Mouse (Mus musculus): Measurements from ENCODE around the gene Olfml2a. TPM values are rescaled to one million over a fixed set of nuclear protein-coding genes. Genes with fewer than 3 reads are reported as not detected.

The Olfml2a gene
- polyA plus RNA-seq (2014; fragmentation: Nextera tagmentation; extraction: Ambion mirVana) = 0.91 and 1.2 TPM in 2 replicates

DNA sequence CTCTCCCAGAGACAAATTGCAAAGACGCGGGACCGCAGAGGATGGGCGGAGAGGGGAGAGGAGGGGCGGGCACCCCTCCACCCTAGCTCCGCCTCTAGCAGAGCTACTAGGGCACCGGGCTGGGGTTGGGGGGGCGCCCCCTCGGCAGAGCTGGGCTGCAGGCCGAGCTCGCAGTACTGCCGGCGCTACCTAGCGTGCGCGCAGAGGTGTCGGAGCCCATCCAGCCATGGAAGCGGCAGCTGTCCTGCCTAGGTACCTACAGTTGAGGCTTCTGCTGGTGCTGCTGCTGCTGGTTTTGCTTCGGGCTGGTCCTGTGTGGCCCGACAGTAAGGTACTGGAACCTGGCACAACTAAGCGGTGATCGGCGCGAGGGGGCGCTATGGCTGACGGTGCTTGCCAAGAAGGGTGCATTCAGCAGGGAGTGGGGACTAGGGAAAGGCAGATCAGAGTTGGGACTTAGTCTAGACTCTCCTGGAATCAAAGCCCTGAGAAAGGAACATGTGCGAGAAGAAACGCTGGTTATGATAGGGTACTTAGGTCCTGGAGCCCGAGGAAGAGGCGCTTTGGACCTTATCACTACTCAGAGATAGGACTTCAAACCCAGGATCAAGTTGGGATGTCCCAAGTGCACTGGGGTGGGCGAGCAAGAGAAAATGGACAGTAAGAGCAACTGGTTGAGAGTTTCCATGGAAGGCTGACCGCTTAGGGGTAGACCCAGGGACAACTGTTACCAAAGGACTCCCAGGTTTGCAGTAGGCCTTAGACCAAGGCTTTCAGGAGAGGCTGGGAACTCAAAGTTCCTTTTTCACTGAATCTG, at the start of gene Olfml2a:
Olfml2a (plus strand) TSS at position 128 of the 817 bp plus-strand sequence.
- Histone ChIP-seq H3K9ac (ENCODE audit: low read length) (peak within 1 kb of the TSS; percentile 35), H3K27ac (ENCODE audit: low read depth) (no peak within 1 kb of the TSS), H3K9me3 (ENCODE audit: control insufficient read depth, low read length) (no peaks in the 10 kb centered on the region), H3K27me3 (replicated peaks; ENCODE audit: control insufficient read depth, insufficient read depth, low read length) (no peaks in the 10 kb centered on the region), H3K36me3 (ENCODE audit: control insufficient read depth, insufficient read depth, low read length) (no peaks in the 10 kb centered on the region), H3K4me1 (replicated peaks; ENCODE audit: control insufficient read depth, insufficient read depth, low read length) (0 out of 2 replicates have a peak, but pooled peaks cover 4% of the 10 kb centered on the region), H3K4me2 (ENCODE audit: low read length) (peak within 1 kb of the TSS; percentile 62), H3K4me3 (ENCODE audit: low read depth, low read length) (peak within 1 kb of the TSS; percentile 34)
- peak; percentile 74 for ATAC-seq (replicated peaks; ENCODE audit: low FRiP score, low TSS enrichment, low read depth)
- DNase-seq (ENCODE audit: low spot score) = peak; percentile 85
- WGBS = 10% methylated on average over 30 of the region's 32 CpGs

DNA sequence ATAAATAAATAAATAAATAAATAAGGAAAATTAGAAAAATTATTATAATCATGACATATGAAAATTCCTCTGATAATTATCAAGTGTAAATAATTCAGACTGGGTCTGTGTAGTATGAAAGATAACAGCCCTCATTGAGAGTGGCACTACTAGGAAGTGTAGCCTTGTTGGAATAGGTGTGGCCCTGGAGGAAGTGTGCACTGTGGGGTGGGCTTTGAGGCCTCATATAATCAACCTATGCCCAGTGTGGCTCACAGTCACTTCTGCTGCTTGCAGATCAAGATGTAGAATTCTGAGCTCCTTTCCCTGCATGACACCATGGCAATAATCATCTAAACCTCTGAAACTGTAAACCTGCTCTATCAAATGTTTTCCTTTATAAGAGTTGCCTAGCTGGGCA, 28.9 kb upstream of the Olfml2a start:
- no peak overlapping the region for H3K9ac ChIP-seq (ENCODE audit: low read length)
- no peaks in the 10 kb centered on the region for H3K27me3 ChIP-seq (replicated peaks; ENCODE audit: control insufficient read depth, insufficient read depth, low read length)
- no peak overlapping the region for H3K27ac ChIP-seq (ENCODE audit: low read depth)
- no peaks in the 10 kb centered on the region for H3K9me3 ChIP-seq (ENCODE audit: control insufficient read depth, low read length)
- H3K36me3 ChIP-seq (ENCODE audit: control insufficient read depth, insufficient read depth, low read length) = 0 out of 2 replicates have a peak, but pooled peaks cover 1% of the 10 kb centered on the region
- no peaks in the 10 kb centered on the region; the same call in 1 of the 2 replicates for H3K4me1 ChIP-seq (replicated peaks; ENCODE audit: control insufficient read depth, insufficient read depth, low read length)
- DNase-seq (ENCODE audit: low spot score) = no peak
- no peak overlapping the region for H3K4me3 ChIP-seq (ENCODE audit: low read depth, low read length)
- ATAC-seq (replicated peaks; ENCODE audit: low FRiP score, low TSS enrichment, low read depth) = no peak
- no peak overlapping the region for H3K4me2 ChIP-seq (ENCODE audit: low read length)

- H3K4me2 ChIP-seq (ENCODE audit: low read length) = no peak overlapping the region
- no peaks in the 10 kb centered on the region for H3K9me3 ChIP-seq (ENCODE audit: control insufficient read depth, low read length)
- H3K27ac ChIP-seq (ENCODE audit: low read depth) = no peak overlapping the region
- H3K27me3 ChIP-seq (replicated peaks; ENCODE audit: control insufficient read depth, insufficient read depth, low read length) = no peaks in the 10 kb centered on the region
- no peaks in the 10 kb centered on the region; the same call in 1 of the 2 replicates for H3K4me1 ChIP-seq (replicated peaks; ENCODE audit: control insufficient read depth, insufficient read depth, low read length)
- no peak overlapping the region for H3K9ac ChIP-seq (ENCODE audit: low read length)
- H3K4me3 ChIP-seq (ENCODE audit: low read depth, low read length) = no peak overlapping the region
- H3K36me3 ChIP-seq (ENCODE audit: control insufficient read depth, insufficient read depth, low read length) = peaks cover 3% of the 10 kb centered on the region; the same call in 1 of the 2 replicates
- no peak for DNase-seq (ENCODE audit: low spot score)
- 85% methylated on average over 1 of the region's 1 CpGs for WGBS
- no peak for ATAC-seq (replicated peaks; ENCODE audit: low FRiP score, low TSS enrichment, low read depth)
These were observed 27.5 kb upstream of the Olfml2a start for GRCm38 (mm10) chr2:38904290-38904689.

DNA sequence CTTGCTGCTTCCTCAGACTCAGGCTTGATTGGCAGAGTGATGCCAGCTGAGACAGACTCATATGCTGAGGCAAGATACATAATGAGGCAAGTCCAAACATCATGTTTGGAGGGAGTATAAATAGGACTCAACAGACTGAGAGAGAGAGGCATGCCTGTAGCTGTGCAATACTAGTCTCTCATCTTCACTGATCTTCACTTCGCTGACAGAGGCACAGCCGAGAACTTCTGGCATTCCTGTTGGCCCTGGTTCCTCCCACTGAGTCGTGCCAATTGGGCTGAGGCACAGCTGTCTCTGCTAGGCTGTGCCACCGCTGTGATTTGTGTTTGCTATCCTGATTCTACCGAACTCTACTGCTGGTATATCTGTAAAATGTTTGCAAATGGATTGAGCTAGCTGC, 25.7 kb upstream of the Olfml2a start:
- Histone ChIP-seq H3K36me3 (ENCODE audit: control insufficient read depth, insufficient read depth, low read length) (peaks cover 3% of the 10 kb centered on the region; the same call in 1 of the 2 replicates), H3K9ac (ENCODE audit: low read length) (no peak overlapping the region), H3K4me2 (ENCODE audit: low read length) (no peak overlapping the region), H3K9me3 (ENCODE audit: control insufficient read depth, low read length) (no peaks in the 10 kb centered on the region), H3K4me3 (ENCODE audit: low read depth, low read length) (no peak overlapping the region), H3K27me3 (replicated peaks; ENCODE audit: control insufficient read depth, insufficient read depth, low read length) (no peaks in the 10 kb centered on the region), H3K4me1 (replicated peaks; ENCODE audit: control insufficient read depth, insufficient read depth, low read length) (no peaks in the 10 kb centered on the region; the same call in 1 of the 2 replicates), H3K27ac (ENCODE audit: low read depth) (no peak overlapping the region)
- WGBS = 62% methylated on average over 5 of the region's 5 CpGs
- DNase-seq (ENCODE audit: low spot score) (no peak), ATAC-seq (replicated peaks; ENCODE audit: low FRiP score, low TSS enrichment, low read depth) (no peak)

- Histone ChIP-seq H3K4me3 (ENCODE audit: low read depth, low read length) (no peak overlapping the region), H3K27ac (ENCODE audit: low read depth) (no peak overlapping the region), H3K36me3 (ENCODE audit: control insufficient read depth, insufficient read depth, low read length) (peaks cover 3% of the 10 kb centered on the region; the same call in 1 of the 2 replicates), H3K9ac (ENCODE audit: low read length) (no peak overlapping the region), H3K9me3 (ENCODE audit: control insufficient read depth, low read length) (no peaks in the 10 kb centered on the region), H3K4me1 (replicated peaks; ENCODE audit: control insufficient read depth, insufficient read depth, low read length) (no peaks in the 10 kb centered on the region), H3K4me2 (ENCODE audit: low read length) (no peak overlapping the region), H3K27me3 (replicated peaks; ENCODE audit: control insufficient read depth, insufficient read depth, low read length) (no peaks in the 10 kb centered on the region)
- WGBS = 57% methylated on average over 1 of the region's 1 CpGs
- DNase-seq (ENCODE audit: low spot score) (no peak), ATAC-seq (replicated peaks; ENCODE audit: low FRiP score, low TSS enrichment, low read depth) (no peak)
These were observed 23.2 kb upstream of the Olfml2a start for GRCm38 (mm10) chr2:38908604-38909003.

GRCm38 (mm10) chr2:38914517-38914916, 17.3 kb upstream of the Olfml2a start:
- no peak overlapping the region for H3K9ac ChIP-seq (ENCODE audit: low read length)
- no peak overlapping the region for H3K4me3 ChIP-seq (ENCODE audit: low read depth, low read length)
- WGBS = 56% methylated on average over 1 of the region's 1 CpGs
- no peak for DNase-seq (ENCODE audit: low spot score)
- no peaks in the 10 kb centered on the region for H3K36me3 ChIP-seq (ENCODE audit: control insufficient read depth, insufficient read depth, low read length)
- no peaks in the 10 kb centered on the region for H3K27me3 ChIP-seq (replicated peaks; ENCODE audit: control insufficient read depth, insufficient read depth, low read length)
- H3K4me1 ChIP-seq (replicated peaks; ENCODE audit: control insufficient read depth, insufficient read depth, low read length) = no peaks in the 10 kb centered on the region
- H3K9me3 ChIP-seq (ENCODE audit: control insufficient read depth, low read length) = no peaks in the 10 kb centered on the region
- no peak for ATAC-seq (replicated peaks; ENCODE audit: low FRiP score, low TSS enrichment, low read depth)
- H3K4me2 ChIP-seq (ENCODE audit: low read length) = no peak overlapping the region
- H3K27ac ChIP-seq (ENCODE audit: low read depth) = no peak overlapping the region

DNA sequence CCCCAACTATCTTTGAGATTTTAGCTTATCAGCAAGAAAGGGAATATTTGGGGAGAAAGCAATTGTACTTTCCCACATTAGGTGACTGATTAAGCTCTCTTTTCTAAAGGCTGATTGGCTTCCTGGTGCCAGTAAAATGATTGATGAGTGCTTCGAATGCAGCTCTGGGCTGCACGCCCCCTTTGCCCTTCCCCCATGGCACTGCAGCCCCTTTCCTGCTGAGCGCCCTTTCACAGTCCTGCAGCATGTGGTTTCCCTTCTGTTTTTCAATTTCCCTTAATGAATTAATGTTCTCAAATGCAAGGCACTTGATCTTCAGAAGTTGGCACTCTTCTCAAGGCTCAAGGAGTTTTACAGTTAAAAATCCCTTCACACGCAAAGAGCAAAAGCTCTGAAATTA, 16.8 kb upstream of the Olfml2a start:
- no peak for ATAC-seq (replicated peaks; ENCODE audit: low FRiP score, low TSS enrichment, low read depth)
- no peak overlapping the region for H3K27ac ChIP-seq (ENCODE audit: low read depth)
- H3K4me2 ChIP-seq (ENCODE audit: low read length) = no peak overlapping the region
- H3K4me1 ChIP-seq (replicated peaks; ENCODE audit: control insufficient read depth, insufficient read depth, low read length) = no peaks in the 10 kb centered on the region
- no peaks in the 10 kb centered on the region for H3K9me3 ChIP-seq (ENCODE audit: control insufficient read depth, low read length)
- no peaks in the 10 kb centered on the region for H3K36me3 ChIP-seq (ENCODE audit: control insufficient read depth, insufficient read depth, low read length)
- WGBS = 32% methylated on average over 4 of the region's 4 CpGs
- no peak for DNase-seq (ENCODE audit: low spot score)
- no peaks in the 10 kb centered on the region for H3K27me3 ChIP-seq (replicated peaks; ENCODE audit: control insufficient read depth, insufficient read depth, low read length)
- H3K9ac ChIP-seq (ENCODE audit: low read length) = no peak overlapping the region
- no peak overlapping the region for H3K4me3 ChIP-seq (ENCODE audit: low read depth, low read length)

- Histone ChIP-seq H3K9me3 (ENCODE audit: control insufficient read depth, low read length) (no peaks in the 10 kb centered on the region), H3K36me3 (ENCODE audit: control insufficient read depth, insufficient read depth, low read length) (no peaks in the 10 kb centered on the region), H3K27ac (ENCODE audit: low read depth) (no peak overlapping the region), H3K9ac (ENCODE audit: low read length) (no peak overlapping the region), H3K4me1 (replicated peaks; ENCODE audit: control insufficient read depth, insufficient read depth, low read length) (no peaks in the 10 kb centered on the region), H3K4me2 (ENCODE audit: low read length) (no peak overlapping the region), H3K4me3 (ENCODE audit: low read depth, low read length) (no peak overlapping the region), H3K27me3 (replicated peaks; ENCODE audit: control insufficient read depth, insufficient read depth, low read length) (no peaks in the 10 kb centered on the region)
- ATAC-seq (replicated peaks; ENCODE audit: low FRiP score, low TSS enrichment, low read depth) (no peak), DNase-seq (ENCODE audit: low spot score) (no peak)
- 44% methylated on average over 4 of the region's 4 CpGs for WGBS
These were observed 14.7 kb upstream of the Olfml2a start for GRCm38 (mm10) chr2:38916947-38917691.

All from intestine, embryonic 14.5 days (tissue).